Mouse (Mus musculus) kidney, embryonic 15.5 days (tissue): Measurements from ENCODE around the gene Cdsn. TPM values are rescaled to one million over a fixed set of nuclear protein-coding genes. Genes with fewer than 3 reads are reported as not detected.

Experiments
- ATAC-seq: fragments of 200-750 bp; cut with Nextera tagmentation; replicated peaks from 2 replicates; pipeline ENCODE4 v1.8.0; 2017; ENCODE audit warnings: moderate TSS enrichment; ENCODE audit not compliant: low FRiP score
- H3K27ac ChIP-seq: fragments of 300-500 bp; sonication (generic); 2 replicates; pipeline ENCODE4 v1.5.1; 2015; ENCODE audit warnings: mild to moderate bottlenecking, inconsistent platforms
- H3K27me3 ChIP-seq: fragments of 300-500 bp; sonication (generic); 2 replicates; pipeline ENCODE4 v1.6.1; 2015; ENCODE audit warnings: inconsistent platforms
- H3K36me3 ChIP-seq: fragments of 300-500 bp; sonication (generic); 2 replicates; pipeline ENCODE4 v1.6.1; 2015; ENCODE audit warnings: inconsistent platforms
- H3K4me1 ChIP-seq: fragments of 300-500 bp; sonication (generic); 2 replicates; pipeline ENCODE4 v1.6.1; 2015; ENCODE audit warnings: inconsistent platforms
- H3K4me2 ChIP-seq: fragments of 300-500 bp; sonication (generic); 2 replicates; pipeline ENCODE4 v1.6.1; 2015; ENCODE audit warnings: moderate library complexity, mild to moderate bottlenecking, inconsistent platforms
- H3K4me3 ChIP-seq: fragments of 300-500 bp; sonication (generic); replicated peaks from 2 replicates; pipeline ENCODE4 v1.5.1; 2015; ENCODE audit warnings: mild to moderate bottlenecking, inconsistent platforms
- H3K9ac ChIP-seq: fragments of 300-500 bp; sonication (generic); 2 replicates; pipeline ENCODE4 v1.6.1; 2015; ENCODE audit warnings: mild to moderate bottlenecking, inconsistent platforms
- H3K9me3 ChIP-seq: fragments of 300-500 bp; sonication (generic); replicated peaks from 2 replicates; pipeline ENCODE4 v1.6.1; 2016; ENCODE audit warnings: inconsistent platforms
- WGBS: fragments of 180-500 bp; shearing (Covaris S2); methylation state at CpG from one replicate; pipeline ENCODE4 v1.1.7; 2015; ENCODE audit warnings: mixed read lengths; 5-methylcytosine and 5-hydroxymethylcytosine counted together
- polyA plus RNA-seq: library from polyadenylated mRNA; unstranded; fragments of >200 nt; fragmentation: Nextera tagmentation; extraction: Ambion mirVana; gene quantifications from 2 replicates; pipeline ENCODE4 v1.2.1, GENCODE M21; 2015

The Cdsn gene
- polyA plus RNA-seq, 1 experiment from 2014 or later = not detected

- H3K4me2 ChIP-seq = no peak overlapping the region
- 68% methylated on average over 1 of the region's 1 CpGs for WGBS
- H3K9me3 ChIP-seq = no peaks in the 10 kb centered on the region
- H3K4me1 ChIP-seq = peaks cover 10% of the 10 kb centered on the region; the same call in 1 of the 2 replicates
- H3K9ac ChIP-seq = no peak overlapping the region
- no peak overlapping the region for H3K27ac ChIP-seq
- no peak for ATAC-seq
- H3K4me3 ChIP-seq = no peak overlapping the region
- no peaks in the 10 kb centered on the region for H3K27me3 ChIP-seq
- H3K36me3 ChIP-seq = no peaks in the 10 kb centered on the region
Measured at GRCm38 (mm10) chr17:35587291-35587690, 35.4 kb downstream of the Cdsn start.

- ATAC-seq = no peak
- Histone ChIP-seq H3K9me3 (no peaks in the 10 kb centered on the region), H3K27ac (no peak overlapping the region), H3K4me2 (no peak overlapping the region), H3K4me1 (peaks cover 10% of the 10 kb centered on the region; the same call in 1 of the 2 replicates), H3K9ac (no peak overlapping the region), H3K27me3 (no peaks in the 10 kb centered on the region), H3K36me3 (no peaks in the 10 kb centered on the region), H3K4me3 (no peak overlapping the region)
- WGBS = 48% methylated on average over 4 of the region's 4 CpGs
Measured at GRCm38 (mm10) chr17:35588387-35588786, 36.5 kb downstream of the Cdsn start.

GRCm38 (mm10) chr17:35590410-35591218 lies 38.7 kb downstream of the Cdsn start:
- 33% methylated on average over 21 of the region's 21 CpGs for WGBS
- no peaks in the 10 kb centered on the region for H3K36me3 ChIP-seq
- H3K9me3 ChIP-seq = no peaks in the 10 kb centered on the region
- H3K9ac ChIP-seq = no peak overlapping the region
- H3K4me3 ChIP-seq = no peak overlapping the region
- H3K4me2 ChIP-seq = peak overlapping the region; percentile 46
- 0 out of 2 replicates have a peak, but pooled peaks cover 3% of the 10 kb centered on the region for H3K27me3 ChIP-seq
- H3K4me1 ChIP-seq = peaks cover 7% of the 10 kb centered on the region; the same call in 1 of the 2 replicates
- no peak overlapping the region for H3K27ac ChIP-seq
- peak; percentile 52; the same call in 1 of the 2 replicates for ATAC-seq

GRCm38 (mm10) chr17:35591219-35591578 lies 39.3 kb downstream of the Cdsn start:
- Histone ChIP-seq H3K4me1 (peaks cover 7% of the 10 kb centered on the region; the same call in 1 of the 2 replicates), H3K27ac (no peak overlapping the region), H3K9ac (no peak overlapping the region), H3K27me3 (0 out of 2 replicates have a peak, but pooled peaks cover 3% of the 10 kb centered on the region), H3K36me3 (no peaks in the 10 kb centered on the region), H3K9me3 (no peaks in the 10 kb centered on the region), H3K4me2 (no peak overlapping the region), H3K4me3 (no peak overlapping the region)
- 93% methylated on average over 7 of the region's 7 CpGs for WGBS
- no peak for ATAC-seq

- H3K4me1 ChIP-seq = peaks cover 7% of the 10 kb centered on the region; the same call in 1 of the 2 replicates
- ATAC-seq = no peak
- H3K9ac ChIP-seq = no peak overlapping the region
- H3K27me3 ChIP-seq = 0 out of 2 replicates have a peak, but pooled peaks cover 3% of the 10 kb centered on the region
- no peaks in the 10 kb centered on the region for H3K36me3 ChIP-seq
- H3K4me3 ChIP-seq = no peak overlapping the region
- no peaks in the 10 kb centered on the region for H3K9me3 ChIP-seq
- no peak overlapping the region for H3K4me2 ChIP-seq
- WGBS = 87% methylated on average over 15 of the region's 15 CpGs
- no peak overlapping the region for H3K27ac ChIP-seq
Measured at GRCm38 (mm10) chr17:35591731-35592130, 39.8 kb downstream of the Cdsn start.

- Histone ChIP-seq H3K36me3 (no peaks in the 10 kb centered on the region), H3K27ac (no peak overlapping the region), H3K27me3 (0 out of 2 replicates have a peak, but pooled peaks cover 3% of the 10 kb centered on the region), H3K4me2 (no peak overlapping the region), H3K9ac (no peak overlapping the region), H3K9me3 (no peaks in the 10 kb centered on the region), H3K4me3 (no peak overlapping the region), H3K4me1 (peaks cover 7% of the 10 kb centered on the region; the same call in 1 of the 2 replicates)
- 83% methylated on average over 9 of the region's 9 CpGs for WGBS
- no peak for ATAC-seq
Measured at GRCm38 (mm10) chr17:35592131-35592530, 40.2 kb downstream of the Cdsn start.

- 41% methylated on average over 4 of the region's 4 CpGs for WGBS
- Histone ChIP-seq H3K4me1 (peaks cover 7% of the 10 kb centered on the region; the same call in 1 of the 2 replicates), H3K9ac (no peak overlapping the region), H3K27me3 (0 out of 2 replicates have a peak, but pooled peaks cover 3% of the 10 kb centered on the region), H3K27ac (no peak overlapping the region), H3K9me3 (no peaks in the 10 kb centered on the region), H3K4me2 (no peak overlapping the region), H3K4me3 (no peak overlapping the region), H3K36me3 (no peaks in the 10 kb centered on the region)
- ATAC-seq = no peak
Measured at GRCm38 (mm10) chr17:35593786-35594185, 41.9 kb downstream of the Cdsn start.

GRCm38 (mm10) chr17:35594456-35594855 lies 42.5 kb downstream of the Cdsn start:
- Histone ChIP-seq H3K9ac (no peak overlapping the region), H3K9me3 (no peaks in the 10 kb centered on the region), H3K27me3 (0 out of 2 replicates have a peak, but pooled peaks cover 3% of the 10 kb centered on the region), H3K4me2 (no peak overlapping the region), H3K4me1 (peaks cover 7% of the 10 kb centered on the region; the same call in 1 of the 2 replicates), H3K4me3 (no peak overlapping the region), H3K27ac (no peak overlapping the region), H3K36me3 (no peaks in the 10 kb centered on the region)
- ATAC-seq = no peak
- WGBS = 84% methylated on average over 7 of the region's 7 CpGs

GRCm38 (mm10) chr17:35597399-35597798 lies 45.5 kb downstream of the Cdsn start:
- ATAC-seq = no peak
- WGBS = 93% methylated on average over 3 of the region's 3 CpGs
- H3K27me3 ChIP-seq = 0 out of 2 replicates have a peak, but pooled peaks cover 3% of the 10 kb centered on the region

GRCm38 (mm10) chr17:35601249-35601648 lies 49.3 kb downstream of the Cdsn start, which contains the start of gene Sfta2:
Gene Sfta2 (plus strand): TSS chr17:35601549.
- Histone ChIP-seq H3K36me3 (no peaks in the 10 kb centered on the region), H3K4me1 (no peaks in the 10 kb centered on the region), H3K9me3 (no peaks in the 10 kb centered on the region), H3K4me3 (no peak within 1 kb of the TSS), H3K27me3 (no peaks in the 10 kb centered on the region), H3K9ac (no peak within 1 kb of the TSS), H3K27ac (no peak within 1 kb of the TSS), H3K4me2 (peak within 1 kb of the TSS; percentile 34; the same call in 1 of the 2 replicates)
- no peak for ATAC-seq
- 56% methylated on average over 2 of the region's 2 CpGs for WGBS

More at GRCm38 (mm10) chr17:35597399-35597798, 45.5 kb downstream of the Cdsn start:
- Histone ChIP-seq H3K4me2 (no peak overlapping the region), H3K36me3 (no peaks in the 10 kb centered on the region), H3K4me3 (no peak overlapping the region), H3K4me1 (no peaks in the 10 kb centered on the region), H3K9ac (no peak overlapping the region), H3K9me3 (no peaks in the 10 kb centered on the region), H3K27ac (no peak overlapping the region)

- no peaks in the 10 kb centered on the region for H3K36me3 ChIP-seq
- WGBS = 42% methylated on average over 8 of the region's 8 CpGs
- no peaks in the 10 kb centered on the region for H3K4me1 ChIP-seq
- H3K4me3 ChIP-seq = no peak overlapping the region
- H3K9ac ChIP-seq = no peak overlapping the region
- no peak for ATAC-seq
- no peaks in the 10 kb centered on the region for H3K27me3 ChIP-seq
- H3K9me3 ChIP-seq = no peaks in the 10 kb centered on the region
- H3K27ac ChIP-seq = no peak overlapping the region
- peak overlapping the region; percentile 34; the same call in 1 of the 2 replicates for H3K4me2 ChIP-seq
Measured at GRCm38 (mm10) chr17:35601736-35602354, 49.9 kb downstream of the Cdsn start.
